7 mouse cellular contexts compared by ENCODE assay signal in the genomic region with DNA sequence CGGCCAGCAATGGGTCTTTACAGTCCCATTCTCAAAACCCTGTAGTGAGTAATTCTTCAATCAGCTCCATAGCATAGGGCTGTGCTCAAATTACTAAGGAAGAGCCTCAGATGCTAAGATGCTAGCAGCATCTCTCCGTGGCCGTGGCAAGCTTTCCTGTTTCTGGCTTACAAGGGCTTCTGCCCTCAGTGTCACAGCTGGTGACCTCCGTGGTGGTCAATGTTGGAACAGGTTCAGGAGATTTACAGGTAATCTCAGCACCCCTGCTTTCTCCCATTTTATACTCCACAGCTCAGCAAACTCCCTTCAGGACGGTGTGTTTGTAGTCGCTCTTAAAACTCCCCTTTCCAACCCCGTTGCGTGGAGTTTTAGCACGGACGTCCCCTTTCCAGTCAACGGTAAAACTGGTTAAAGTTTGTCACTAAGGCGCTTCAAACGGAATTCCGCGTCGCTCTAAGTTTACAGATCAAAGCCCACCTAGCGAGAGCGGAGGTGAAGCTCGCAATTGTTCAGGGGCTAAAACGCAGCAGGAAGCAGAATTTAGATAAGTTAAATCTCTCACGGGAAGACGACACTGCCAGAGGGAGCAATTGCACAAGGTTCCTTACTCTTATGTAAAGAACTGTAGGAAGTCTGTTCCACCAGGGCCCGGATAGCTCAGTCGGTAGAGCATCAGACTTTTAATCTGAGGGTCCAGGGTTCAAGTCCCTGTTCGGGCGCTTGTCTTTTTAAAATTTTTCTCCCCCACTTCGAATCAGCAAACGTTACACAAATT. TPM values are rescaled to one million over a fixed set of nuclear protein-coding genes. Genes with fewer than 3 reads are reported as not detected.
DNase-seq lines count a peak whose midpoint lies in the region.

No protein-coding gene starts in this region.

- under 1% methylated on average over 25 of the region's 28 CpGs for WGBS in macrophage (ENCODE audit: missing documents)

- DNase-seq in T-cell, adult 2 months (ENCODE audit: low spot score), result peak; percentile 70
- peak; percentile 73 for DNase-seq in cerebellum, adult 9-11 months
- peak; percentile 50 to 92 for DNase-seq in frontal cortex, adult 2 months (ENCODE audit: extremely low spot score in 1 of 2, low spot score in 1 of 2)
- DNase-seq in induced T-regulatory cell, adult 2 months (ENCODE audit: low read depth), result peak; percentile 86
- peak; percentile 52 to 63 for DNase-seq in left cerebral cortex, adult 8-10 months (ENCODE audit: low spot score in 2 of 2)
- DNase-seq in right cerebral cortex, postnatal 14 days, result peak; percentile 43

- no peaks in the 10 kb centered on the region for H3K79me2 ChIP-seq in macrophage (ENCODE audit: inconsistent target)

- no peaks in the 10 kb centered on the region for H3K36me3 ChIP-seq in macrophage (ENCODE audit: inconsistent target)

- H3K27ac ChIP-seq in macrophage, result peak overlapping the region; percentile 13; the same call in 1 of the 2 replicates

- H3K4me3 ChIP-seq in macrophage (ENCODE audit: inconsistent target), result peak overlapping the region; percentile 70

RNA-seq across cellular contexts. Expression of a gene that starts 3.1 kb away (rescaled TPM):
- 67.2 TPM in 2 replicates for polyA plus RNA-seq in frontal cortex, adult 2 months (2012; rRNA removed)
- 10 to 100 TPM; 78.7 to 86.6 (median 81.7) TPM for total RNA-seq in left cerebral cortex, adult 8-10 months (2022)
- 100 to 1,000 TPM; 490 to 931 (median 683) TPM for total RNA-seq in macrophage (2018; cell fraction: chromatin; rRNA removed)
- total RNA-seq in macrophage (2018; cell fraction: cytosol; rRNA removed), result 10 to 100 TPM; 17.0 to 47.8 (median 22.4) TPM
- 100 to 1,000 TPM; 196 to 415 (median 274) TPM for total RNA-seq in macrophage (2018; cell fraction: nucleus; rRNA removed)
- polyA plus RNA-seq in macrophage (2018), result 13.6 to 28.1 TPM (median 15.4 TPM) in 3 replicates

RNA-seq across cellular contexts. Expression of a gene that starts 12.0 kb away (rescaled TPM):
- 14.9 and 16.2 TPM in 2 replicates for polyA plus RNA-seq in frontal cortex, adult 2 months (2012; rRNA removed)
- 10 to 100 TPM; 19.4 to 22.5 (median 21.3) TPM for total RNA-seq in left cerebral cortex, adult 8-10 months (2022)
- total RNA-seq in macrophage (2018; cell fraction: chromatin; rRNA removed), result under 1 TPM in 8 of 26 experiments, not detected in 18; 0.07 to 0.38 (median 0.28) TPM
- total RNA-seq in macrophage (2018; cell fraction: cytosol; rRNA removed), result under 1 TPM in 12 of 26 experiments, not detected in 14; under 0.01 to 0.09 (median 0.05) TPM
- under 1 TPM in 14 of 26 experiments, not detected in 12; 0.06 to 0.49 (median 0.15) TPM for total RNA-seq in macrophage (2018; cell fraction: nucleus; rRNA removed)
- 0.04 TPM in 1 of 3 replicates, not detected in the others for polyA plus RNA-seq in macrophage (2018)

Comparison
In these comparisons a context has a peak if more than half of its experiments do, and no peak if none do; other contexts are left out.
1. Peak in every context shown above with its lines: DNase-seq, H3K4me3 ChIP-seq and H3K27ac ChIP-seq.
2. RNA of a gene that starts 12.0 kb away (polyA plus RNA-seq): 14.9 to 16.2 TPM in frontal cortex, adult 2 months; 0.04 TPM in macrophage; every median in the first group is over 10 times any median in the second.